Mouse (Mus musculus) A20 (cell line): ENCODE data around the gene Gm13698.
"Not testable (repeated sequence)": the region's sequence is repeated elsewhere in the genome, so short reads cannot be mapped to it uniquely, and the experiment has no call there.

Experiments
- DNase-seq: peaks from one replicate; pipeline ENCODE4 v3.0.0-alpha.2; 2011; ENCODE audit warnings: low read depth, low spot score

Gm13698 gene

DNA sequence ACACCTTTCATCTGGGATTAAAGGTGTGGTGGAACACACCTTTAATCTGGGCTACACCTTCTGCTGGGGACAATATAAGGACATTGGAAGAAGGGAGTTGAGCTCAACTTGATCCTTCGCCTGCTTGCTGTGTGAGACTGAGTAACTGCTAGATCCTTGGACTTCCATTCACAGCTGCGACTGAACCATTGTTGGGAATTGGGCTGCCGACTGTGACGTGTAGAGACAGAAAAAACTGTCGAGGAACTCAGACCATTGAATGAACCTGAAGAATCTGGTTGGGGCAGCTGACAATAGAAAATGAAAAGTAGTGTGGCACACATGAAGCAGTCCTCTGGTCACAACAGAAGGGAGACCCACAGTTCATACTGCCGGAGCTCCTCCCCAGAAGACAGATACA is at the start of gene Gm13698:
Gene Gm13698, plus strand, starts transcription at position 301 of the 400 bp plus-strand sequence.
- not testable (repeated sequence) for DNase-seq

DNA sequence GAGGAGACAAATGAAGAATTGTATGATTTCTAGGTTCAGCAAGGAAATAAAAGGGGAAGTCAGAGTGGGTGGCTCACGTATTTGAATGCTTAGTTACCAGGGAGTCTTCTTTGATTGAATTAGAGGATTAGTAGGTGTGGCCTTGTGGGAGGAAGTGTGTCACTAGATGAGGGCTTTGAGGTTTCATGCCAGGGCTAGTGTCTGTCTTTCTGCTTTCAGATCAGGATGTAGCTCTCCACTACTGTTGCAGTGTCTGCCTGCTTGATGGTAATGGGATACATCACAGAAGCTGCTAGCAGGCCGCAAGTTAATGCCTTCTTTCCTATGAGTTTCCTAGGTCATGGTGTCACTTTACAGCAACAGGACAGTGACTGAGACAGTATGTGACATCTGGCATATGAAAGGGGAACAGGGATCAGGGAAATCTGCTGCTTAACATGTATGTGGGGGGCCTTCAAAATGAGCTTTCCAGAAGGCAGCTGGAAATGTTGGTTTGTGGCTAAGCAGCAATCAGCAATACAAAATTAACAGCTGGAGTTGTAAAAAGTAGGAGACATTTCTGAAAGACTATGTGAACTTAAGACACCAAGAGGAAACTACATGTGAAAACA is 25.9 kb upstream of the Gm13698 start:
- DNase-seq, result peak; percentile 55

DNA sequence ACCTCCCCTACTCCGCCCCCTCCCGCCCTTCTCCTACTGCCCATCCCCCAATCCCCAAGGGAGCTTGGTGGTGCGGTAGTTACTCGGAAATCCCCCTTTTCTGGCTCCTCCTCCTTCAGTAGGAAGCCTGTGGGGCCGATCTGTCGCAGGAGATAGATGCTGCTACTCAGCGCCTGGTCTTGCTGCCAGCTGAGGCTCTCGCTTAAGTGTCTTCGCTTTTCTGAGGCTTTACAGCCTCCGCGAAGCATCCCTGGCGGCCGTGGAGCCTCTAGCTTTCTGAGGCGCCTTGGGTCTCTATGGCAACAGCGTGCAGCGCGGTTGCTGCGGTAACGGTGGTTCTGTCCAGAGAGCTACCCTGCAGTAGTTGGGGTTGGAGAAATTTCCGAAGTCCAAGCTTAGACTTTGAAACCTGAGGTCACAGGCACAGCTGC is 14.5 kb upstream of the Gm13698 start, which contains the start of gene Zswim2:
Gene Zswim2, minus strand, starts transcription at position 298 of the 431 bp plus-strand sequence.
- no peak for DNase-seq

DNA sequence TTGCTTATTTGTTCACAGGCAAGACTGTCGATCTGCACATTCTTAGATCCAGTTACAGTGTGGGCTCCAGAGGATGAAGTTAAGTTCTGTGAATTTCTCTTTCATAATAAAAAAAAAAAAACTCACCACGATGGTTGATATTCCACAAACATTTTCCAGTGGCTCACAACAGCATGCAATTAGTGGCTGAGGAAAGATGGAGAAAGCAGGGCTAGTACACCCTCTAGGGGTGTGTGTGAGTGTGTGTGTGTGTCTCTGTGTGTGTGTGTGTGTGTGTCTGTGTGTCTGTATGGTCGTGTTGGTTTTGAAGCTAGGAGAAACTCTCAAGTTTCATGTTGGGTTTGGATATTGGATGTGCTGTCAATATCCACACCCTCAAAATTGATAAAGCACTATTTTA is 14.1 kb upstream of the Gm13698 start:
- no peak for DNase-seq

DNA sequence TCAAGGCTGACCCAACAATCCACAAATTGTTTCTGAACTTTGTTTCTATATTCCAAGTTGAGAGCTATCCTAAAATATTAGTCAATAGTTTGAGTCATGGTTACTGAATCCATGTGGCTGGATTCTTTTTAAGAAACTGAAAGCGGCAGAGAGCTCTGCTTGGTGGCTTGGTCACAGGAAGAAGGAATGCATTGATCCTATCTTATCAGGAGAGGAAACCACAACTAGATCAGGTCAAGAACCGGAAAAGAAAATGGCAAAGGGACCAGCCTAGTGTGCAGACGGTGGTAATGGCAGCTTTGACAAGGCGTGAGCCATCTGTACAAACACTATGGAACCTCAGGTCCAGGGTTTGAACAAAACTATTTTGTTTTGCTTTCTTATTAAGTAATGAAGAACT is 13.7 kb upstream of the Gm13698 start:
- no peak for DNase-seq

DNA sequence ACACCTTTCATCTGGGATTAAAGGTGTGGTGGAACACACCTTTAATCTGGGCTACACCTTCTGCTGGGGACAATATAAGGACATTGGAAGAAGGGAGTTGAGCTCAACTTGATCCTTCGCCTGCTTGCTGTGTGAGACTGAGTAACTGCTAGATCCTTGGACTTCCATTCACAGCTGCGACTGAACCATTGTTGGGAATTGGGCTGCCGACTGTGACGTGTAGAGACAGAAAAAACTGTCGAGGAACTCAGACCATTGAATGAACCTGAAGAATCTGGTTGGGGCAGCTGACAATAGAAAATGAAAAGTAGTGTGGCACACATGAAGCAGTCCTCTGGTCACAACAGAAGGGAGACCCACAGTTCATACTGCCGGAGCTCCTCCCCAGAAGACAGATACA is 5.7 kb downstream of the Gm13698 start, which contains the start of gene Gm13693:
Gene Gm13693, plus strand, starts transcription at position 301 of the 400 bp plus-strand sequence.
- DNase-seq, result not testable (repeated sequence)

DNA sequence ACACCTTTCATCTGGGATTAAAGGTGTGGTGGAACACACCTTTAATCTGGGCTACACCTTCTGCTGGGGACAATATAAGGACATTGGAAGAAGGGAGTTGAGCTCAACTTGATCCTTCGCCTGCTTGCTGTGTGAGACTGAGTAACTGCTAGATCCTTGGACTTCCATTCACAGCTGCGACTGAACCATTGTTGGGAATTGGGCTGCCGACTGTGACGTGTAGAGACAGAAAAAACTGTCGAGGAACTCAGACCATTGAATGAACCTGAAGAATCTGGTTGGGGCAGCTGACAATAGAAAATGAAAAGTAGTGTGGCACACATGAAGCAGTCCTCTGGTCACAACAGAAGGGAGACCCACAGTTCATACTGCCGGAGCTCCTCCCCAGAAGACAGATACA is 11.5 kb downstream of the Gm13698 start, which contains the start of gene Gm13695:
Gene Gm13695, plus strand, starts transcription at position 301 of the 400 bp plus-strand sequence.
- DNase-seq, result not testable (repeated sequence)

DNA sequence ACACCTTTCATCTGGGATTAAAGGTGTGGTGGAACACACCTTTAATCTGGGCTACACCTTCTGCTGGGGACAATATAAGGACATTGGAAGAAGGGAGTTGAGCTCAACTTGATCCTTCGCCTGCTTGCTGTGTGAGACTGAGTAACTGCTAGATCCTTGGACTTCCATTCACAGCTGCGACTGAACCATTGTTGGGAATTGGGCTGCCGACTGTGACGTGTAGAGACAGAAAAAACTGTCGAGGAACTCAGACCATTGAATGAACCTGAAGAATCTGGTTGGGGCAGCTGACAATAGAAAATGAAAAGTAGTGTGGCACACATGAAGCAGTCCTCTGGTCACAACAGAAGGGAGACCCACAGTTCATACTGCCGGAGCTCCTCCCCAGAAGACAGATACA is 17.3 kb downstream of the Gm13698 start, which contains the start of gene Gm13696:
Gene Gm13696, plus strand, starts transcription at position 301 of the 400 bp plus-strand sequence.
- DNase-seq, result not testable (repeated sequence)

DNA sequence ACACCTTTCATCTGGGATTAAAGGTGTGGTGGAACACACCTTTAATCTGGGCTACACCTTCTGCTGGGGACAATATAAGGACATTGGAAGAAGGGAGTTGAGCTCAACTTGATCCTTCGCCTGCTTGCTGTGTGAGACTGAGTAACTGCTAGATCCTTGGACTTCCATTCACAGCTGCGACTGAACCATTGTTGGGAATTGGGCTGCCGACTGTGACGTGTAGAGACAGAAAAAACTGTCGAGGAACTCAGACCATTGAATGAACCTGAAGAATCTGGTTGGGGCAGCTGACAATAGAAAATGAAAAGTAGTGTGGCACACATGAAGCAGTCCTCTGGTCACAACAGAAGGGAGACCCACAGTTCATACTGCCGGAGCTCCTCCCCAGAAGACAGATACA is 23.1 kb downstream of the Gm13698 start, which contains the start of gene Gm13694:
Gene Gm13694, plus strand, starts transcription at position 301 of the 400 bp plus-strand sequence.
- not testable (repeated sequence) for DNase-seq

DNA sequence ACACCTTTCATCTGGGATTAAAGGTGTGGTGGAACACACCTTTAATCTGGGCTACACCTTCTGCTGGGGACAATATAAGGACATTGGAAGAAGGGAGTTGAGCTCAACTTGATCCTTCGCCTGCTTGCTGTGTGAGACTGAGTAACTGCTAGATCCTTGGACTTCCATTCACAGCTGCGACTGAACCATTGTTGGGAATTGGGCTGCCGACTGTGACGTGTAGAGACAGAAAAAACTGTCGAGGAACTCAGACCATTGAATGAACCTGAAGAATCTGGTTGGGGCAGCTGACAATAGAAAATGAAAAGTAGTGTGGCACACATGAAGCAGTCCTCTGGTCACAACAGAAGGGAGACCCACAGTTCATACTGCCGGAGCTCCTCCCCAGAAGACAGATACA is 28.9 kb downstream of the Gm13698 start, which contains the start of gene Gm13697:
Gene Gm13697, plus strand, starts transcription at position 301 of the 400 bp plus-strand sequence.
- not testable (repeated sequence) for DNase-seq

DNA sequence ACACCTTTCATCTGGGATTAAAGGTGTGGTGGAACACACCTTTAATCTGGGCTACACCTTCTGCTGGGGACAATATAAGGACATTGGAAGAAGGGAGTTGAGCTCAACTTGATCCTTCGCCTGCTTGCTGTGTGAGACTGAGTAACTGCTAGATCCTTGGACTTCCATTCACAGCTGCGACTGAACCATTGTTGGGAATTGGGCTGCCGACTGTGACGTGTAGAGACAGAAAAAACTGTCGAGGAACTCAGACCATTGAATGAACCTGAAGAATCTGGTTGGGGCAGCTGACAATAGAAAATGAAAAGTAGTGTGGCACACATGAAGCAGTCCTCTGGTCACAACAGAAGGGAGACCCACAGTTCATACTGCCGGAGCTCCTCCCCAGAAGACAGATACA is 34.8 kb downstream of the Gm13698 start, which contains the start of gene Gm13691:
Gene Gm13691, plus strand, starts transcription at position 301 of the 400 bp plus-strand sequence.
- not testable (repeated sequence) for DNase-seq

DNA sequence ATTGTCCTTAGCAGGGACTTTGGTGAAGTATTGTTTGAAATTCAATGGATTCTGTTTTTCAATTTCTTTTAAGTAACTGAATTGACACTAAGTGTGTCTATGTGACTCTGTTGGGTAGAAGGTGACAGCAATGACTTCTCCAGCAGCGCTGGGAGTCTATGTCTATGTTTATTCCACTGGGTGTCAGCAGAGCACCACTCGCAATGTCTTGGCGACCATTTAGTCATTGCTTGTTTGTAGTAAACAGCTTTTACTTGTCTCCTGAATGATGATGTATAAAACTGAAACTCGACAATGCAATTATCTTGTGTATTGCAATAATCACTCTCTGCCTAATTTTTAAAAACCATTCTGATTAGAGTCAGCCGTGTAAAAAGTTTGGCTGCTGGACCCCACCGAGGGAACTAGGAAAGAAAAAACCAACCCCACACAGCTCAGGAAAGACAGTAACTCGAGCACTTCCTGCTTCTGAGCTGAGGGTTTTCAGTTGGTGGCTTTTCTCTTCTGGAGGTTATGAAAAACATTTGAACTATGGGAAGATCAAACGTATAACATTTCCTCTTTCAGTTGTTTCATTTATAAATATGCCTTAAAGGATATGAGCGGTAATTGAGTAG is 38.3 kb downstream of the Gm13698 start:
- peak; percentile 84 for DNase-seq

DNA sequence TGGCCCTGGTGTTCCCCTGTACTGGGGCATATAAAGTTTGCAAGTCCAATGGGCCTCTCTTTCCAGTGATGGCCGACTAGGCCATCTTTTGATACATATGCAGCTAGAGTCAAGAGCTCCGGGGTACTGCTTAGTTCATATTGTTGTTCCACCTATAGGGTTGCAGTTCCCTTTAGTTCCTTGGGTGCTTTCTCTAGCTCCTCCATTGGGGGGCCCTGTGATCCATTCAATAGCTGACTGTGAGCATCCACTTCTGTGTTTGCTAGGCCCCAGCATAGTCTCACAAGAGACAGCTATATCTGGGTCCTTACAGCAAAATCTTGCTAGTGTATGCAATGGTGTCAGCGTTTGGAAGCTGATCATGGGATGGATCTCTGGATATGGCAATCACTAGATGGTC is 39.0 kb downstream of the Gm13698 start:
- DNase-seq, result not testable (repeated sequence)
